Mouse (Mus musculus) embryonic facial prominence, embryonic 12.5 days (tissue): ENCODE results near the gene Aoah. TPM values are rescaled to one million over a fixed set of nuclear protein-coding genes. Genes with fewer than 3 reads are reported as not detected.

ENCODE experiments used
- ATAC-seq: fragments of 200-750 bp; cut with Nextera tagmentation; 2 replicates; pipeline ENCODE4 v1.8.0; 2017; ENCODE audit not compliant: insufficient number of reproducible peaks, insufficient read depth, low FRiP score, low TSS enrichment
- H3K27ac ChIP-seq: fragments of 300-500 bp; sonication (generic); 2 replicates; pipeline ENCODE4 v1.5.1; 2016; ENCODE audit warnings: mild to moderate bottlenecking
- H3K27me3 ChIP-seq: fragments of 300-500 bp; sonication (generic); 2 replicates; pipeline ENCODE4 v1.6.1; 2016; ENCODE audit warnings: mild to moderate bottlenecking, moderate library complexity
- H3K36me3 ChIP-seq: fragments of 300-500 bp; sonication (generic); 2 replicates; pipeline ENCODE4 v1.6.1; 2016; ENCODE audit warnings: mild to moderate bottlenecking
- H3K4me1 ChIP-seq: fragments of 300-500 bp; sonication (generic); 2 replicates; pipeline ENCODE4 v1.6.1; 2016
- H3K4me2 ChIP-seq: fragments of 300-500 bp; sonication (generic); replicated peaks from 2 replicates; pipeline ENCODE4 v1.6.1; 2016; ENCODE audit warnings: mild to moderate bottlenecking, moderate library complexity
- H3K4me3 ChIP-seq: fragments of 300-500 bp; sonication (generic); 2 replicates; pipeline ENCODE4 v1.5.1; 2016; ENCODE audit warnings: mild to moderate bottlenecking
- H3K9ac ChIP-seq: fragments of 300-500 bp; sonication (generic); 2 replicates; pipeline ENCODE4 v1.6.1; 2016; ENCODE audit warnings: mild to moderate bottlenecking, moderate library complexity
- H3K9me3 ChIP-seq: fragments of 300-500 bp; sonication (generic); 2 replicates; pipeline ENCODE4 v1.6.1; 2016; ENCODE audit warnings: mild to moderate bottlenecking, moderate library complexity
- WGBS: fragments of 180-500 bp; shearing (Covaris S2); methylation state at CpG from one replicate; pipeline ENCODE4 v1.1.7; 2016; 5-methylcytosine and 5-hydroxymethylcytosine counted together
- polyA plus RNA-seq: library from polyadenylated mRNA; unstranded; fragments of >200 nt; fragmentation: Nextera tagmentation; extraction: Ambion mirVana; gene quantifications from 2 replicates; pipeline ENCODE4 v1.2.1, GENCODE M21; 2016

Aoah gene
- polyA plus RNA-seq, 1 experiment from 2014 or later = 0.70 TPM

- ATAC-seq = no peak
- Histone ChIP-seq H3K27ac (no peak overlapping the region), H3K4me2 (no peak overlapping the region), H3K4me3 (no peak overlapping the region), H3K27me3 (no peaks in the 10 kb centered on the region), H3K9ac (no peak overlapping the region), H3K9me3 (no peaks in the 10 kb centered on the region), H3K36me3 (no peaks in the 10 kb centered on the region), H3K4me1 (no peaks in the 10 kb centered on the region)
- WGBS = 44% methylated on average over 2 of the region's 2 CpGs
Observed at GRCm38 (mm10) chr13:20820712-20821328, 26.9 kb downstream of the Aoah start.

GRCm38 (mm10) chr13:20828728-20829127 is 34.8 kb downstream of the Aoah start:
- Histone ChIP-seq H3K4me2 (no peak overlapping the region), H3K27ac (no peak overlapping the region), H3K9ac (no peak overlapping the region), H3K4me3 (no peak overlapping the region), H3K4me1 (no peaks in the 10 kb centered on the region), H3K36me3 (no peaks in the 10 kb centered on the region), H3K9me3 (no peaks in the 10 kb centered on the region), H3K27me3 (no peaks in the 10 kb centered on the region)
- no peak for ATAC-seq
- 83% methylated on average over 2 of the region's 2 CpGs for WGBS

- no peaks in the 10 kb centered on the region for H3K27me3 ChIP-seq
- no peak overlapping the region for H3K27ac ChIP-seq
- ATAC-seq = no peak
- no peaks in the 10 kb centered on the region for H3K36me3 ChIP-seq
- H3K4me3 ChIP-seq = no peak overlapping the region
- no peak overlapping the region for H3K4me2 ChIP-seq
- WGBS = 96% methylated on average over 9 of the region's 9 CpGs
- no peaks in the 10 kb centered on the region for H3K9me3 ChIP-seq
- no peak overlapping the region for H3K9ac ChIP-seq
- H3K4me1 ChIP-seq = no peaks in the 10 kb centered on the region
Observed at GRCm38 (mm10) chr13:20829181-20829900, 35.4 kb downstream of the Aoah start.

- WGBS = 63% methylated on average over 3 of the region's 3 CpGs
- H3K9me3 ChIP-seq = no peaks in the 10 kb centered on the region
- H3K9ac ChIP-seq = no peak overlapping the region
- H3K4me2 ChIP-seq = no peak overlapping the region
- H3K4me1 ChIP-seq = no peaks in the 10 kb centered on the region
- no peak overlapping the region for H3K4me3 ChIP-seq
- H3K36me3 ChIP-seq = no peaks in the 10 kb centered on the region
- H3K27ac ChIP-seq = no peak overlapping the region
- no peaks in the 10 kb centered on the region for H3K27me3 ChIP-seq
- ATAC-seq = no peak
Observed at GRCm38 (mm10) chr13:20855893-20856292, 62.0 kb downstream of the Aoah start.

GRCm38 (mm10) chr13:20899372-20899771 is 105.5 kb downstream of the Aoah start:
- 65% methylated on average over 1 of the region's 1 CpGs for WGBS
- no peak overlapping the region for H3K9ac ChIP-seq
- no peak for ATAC-seq
- no peaks in the 10 kb centered on the region for H3K9me3 ChIP-seq
- H3K27me3 ChIP-seq = no peaks in the 10 kb centered on the region
- no peak overlapping the region for H3K27ac ChIP-seq
- no peak overlapping the region for H3K4me2 ChIP-seq
- no peaks in the 10 kb centered on the region for H3K4me1 ChIP-seq
- H3K4me3 ChIP-seq = no peak overlapping the region
- H3K36me3 ChIP-seq = no peaks in the 10 kb centered on the region

- Histone ChIP-seq H3K9ac (no peak overlapping the region), H3K36me3 (no peaks in the 10 kb centered on the region), H3K27ac (no peak overlapping the region), H3K4me1 (no peaks in the 10 kb centered on the region), H3K27me3 (no peaks in the 10 kb centered on the region), H3K4me2 (no peak overlapping the region), H3K4me3 (no peak overlapping the region), H3K9me3 (no peaks in the 10 kb centered on the region)
- ATAC-seq = 0 out of 2 replicates have a peak, but pooled peaks have one; percentile 41
- WGBS = 64% methylated on average over 8 of the region's 8 CpGs
Observed at GRCm38 (mm10) chr13:20900396-20900971, 106.6 kb downstream of the Aoah start.

- Histone ChIP-seq H3K36me3 (no peaks in the 10 kb centered on the region), H3K27ac (no peak overlapping the region), H3K4me1 (no peaks in the 10 kb centered on the region), H3K4me2 (no peak overlapping the region), H3K9me3 (no peaks in the 10 kb centered on the region), H3K27me3 (no peaks in the 10 kb centered on the region), H3K9ac (no peak overlapping the region), H3K4me3 (no peak overlapping the region)
- WGBS = 34% methylated on average over 2 of the region's 2 CpGs
- ATAC-seq = no peak
Observed at GRCm38 (mm10) chr13:20900972-20901457, 107.1 kb downstream of the Aoah start.

GRCm38 (mm10) chr13:20901634-20902135 is 107.8 kb downstream of the Aoah start:
- Histone ChIP-seq H3K36me3 (no peaks in the 10 kb centered on the region), H3K9ac (no peak overlapping the region), H3K27me3 (no peaks in the 10 kb centered on the region), H3K27ac (no peak overlapping the region), H3K4me2 (no peak overlapping the region), H3K9me3 (no peaks in the 10 kb centered on the region), H3K4me1 (no peaks in the 10 kb centered on the region), H3K4me3 (no peak overlapping the region)
- WGBS = 64% methylated on average over 3 of the region's 3 CpGs
- no peak for ATAC-seq

GRCm38 (mm10) chr13:20904118-20904517 is 110.2 kb downstream of the Aoah start:
- H3K9ac ChIP-seq = no peak overlapping the region
- WGBS = 80% methylated on average over 4 of the region's 4 CpGs
- no peaks in the 10 kb centered on the region for H3K4me1 ChIP-seq
- H3K9me3 ChIP-seq = no peaks in the 10 kb centered on the region
- no peak overlapping the region for H3K27ac ChIP-seq
- no peaks in the 10 kb centered on the region for H3K36me3 ChIP-seq
- no peaks in the 10 kb centered on the region for H3K27me3 ChIP-seq
- no peak overlapping the region for H3K4me3 ChIP-seq
- no peak for ATAC-seq
- no peak overlapping the region for H3K4me2 ChIP-seq

- H3K4me2 ChIP-seq = no peak overlapping the region
- no peaks in the 10 kb centered on the region for H3K4me1 ChIP-seq
- no peaks in the 10 kb centered on the region for H3K27me3 ChIP-seq
- H3K9ac ChIP-seq = no peak overlapping the region
- 78% methylated on average over 2 of the region's 2 CpGs for WGBS
- H3K9me3 ChIP-seq = no peaks in the 10 kb centered on the region
- H3K27ac ChIP-seq = no peak overlapping the region
- ATAC-seq = no peak
- H3K4me3 ChIP-seq = no peak overlapping the region
- H3K36me3 ChIP-seq = no peaks in the 10 kb centered on the region
Observed at GRCm38 (mm10) chr13:20905195-20905594, 111.3 kb downstream of the Aoah start.

- 70% methylated on average over 10 of the region's 10 CpGs for WGBS
- Histone ChIP-seq H3K4me1 (no peaks in the 10 kb centered on the region; the same call in 1 of the 2 replicates), H3K4me3 (no peak overlapping the region), H3K9ac (no peak overlapping the region), H3K4me2 (no peak overlapping the region), H3K9me3 (no peaks in the 10 kb centered on the region), H3K36me3 (no peaks in the 10 kb centered on the region), H3K27me3 (no peaks in the 10 kb centered on the region), H3K27ac (no peak overlapping the region)
- ATAC-seq = no peak
Observed at GRCm38 (mm10) chr13:20916698-20917511, 123.0 kb downstream of the Aoah start.
